Mouse (Mus musculus): ENCODE data around the gene Foxc2.

Foxc2 gene

DNA sequence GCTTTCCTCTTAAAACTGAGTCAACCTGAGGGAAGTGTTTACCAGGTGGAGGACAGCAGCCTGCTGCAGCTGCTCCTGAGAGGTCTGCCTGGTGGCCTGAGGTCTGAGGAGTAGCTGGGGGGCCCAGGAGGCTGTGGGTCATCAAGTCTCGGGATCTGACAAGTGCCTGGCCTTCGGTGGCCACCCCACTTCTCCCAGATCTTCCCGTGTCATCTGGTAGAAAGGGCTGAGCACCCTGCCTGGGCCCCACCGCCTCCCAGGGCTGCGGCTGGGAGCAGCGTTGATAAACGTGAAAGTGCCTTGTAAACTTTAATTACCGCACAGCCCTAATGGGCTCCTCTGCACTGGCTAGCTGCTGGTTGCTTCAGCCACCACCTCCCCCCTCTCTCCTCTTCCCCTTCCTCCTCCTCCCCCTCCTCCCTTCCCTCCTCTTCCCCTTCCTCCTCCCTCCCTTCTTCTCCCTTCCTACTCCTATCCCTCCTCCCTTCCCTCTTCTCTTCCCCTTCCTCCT, 32.7 kb downstream of the Foxc2 start:
- DNase-seq (ENCODE audit: low spot score) = no peak

DNA sequence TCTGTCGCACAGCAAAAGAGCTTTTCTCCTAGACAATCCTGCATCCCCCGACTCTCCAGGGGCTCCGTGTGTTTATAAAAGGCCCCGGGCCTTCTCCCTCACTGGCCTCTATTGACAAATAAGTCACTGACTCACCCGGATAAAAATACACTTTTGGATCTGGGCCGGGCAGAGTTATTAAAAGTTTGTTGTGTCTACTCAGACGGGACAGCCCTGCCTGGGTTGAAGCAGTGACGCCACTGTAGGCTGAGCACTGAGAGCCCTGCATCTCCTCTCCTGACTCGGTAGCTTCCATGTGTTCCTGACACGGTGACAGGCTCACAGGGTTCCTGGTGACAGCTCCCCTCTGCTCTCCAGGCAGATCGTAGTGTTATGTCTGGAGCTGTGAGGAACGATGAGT, 36.4 kb downstream of the Foxc2 start:
- DNase-seq (ENCODE audit: low spot score) = no peak

DNA sequence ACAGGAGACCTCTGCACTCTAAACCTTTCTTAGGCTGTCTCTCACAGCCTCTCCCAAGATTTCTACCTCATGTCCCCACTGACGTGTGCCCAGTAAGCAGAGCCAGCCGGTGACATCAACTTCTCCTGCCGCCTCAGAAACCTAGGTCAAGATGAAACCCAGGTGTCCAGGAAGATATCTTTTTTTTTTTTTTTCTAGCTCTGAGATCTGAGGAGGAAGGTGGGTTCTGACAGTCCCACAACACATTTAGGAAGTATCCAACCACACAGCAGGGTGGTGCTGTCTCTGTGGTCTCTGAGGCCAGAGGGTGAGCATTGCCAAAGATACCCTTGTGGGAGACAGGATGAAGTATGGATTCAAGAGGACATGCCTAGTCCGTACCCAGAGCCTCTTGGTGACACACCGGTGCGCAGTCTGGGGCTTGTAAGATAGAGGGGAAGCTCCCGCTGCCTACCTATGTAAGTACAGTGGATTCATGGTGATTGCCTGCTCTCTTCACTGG, 41.1 kb downstream of the Foxc2 start:
- no peak for DNase-seq (ENCODE audit: low spot score)

DNA sequence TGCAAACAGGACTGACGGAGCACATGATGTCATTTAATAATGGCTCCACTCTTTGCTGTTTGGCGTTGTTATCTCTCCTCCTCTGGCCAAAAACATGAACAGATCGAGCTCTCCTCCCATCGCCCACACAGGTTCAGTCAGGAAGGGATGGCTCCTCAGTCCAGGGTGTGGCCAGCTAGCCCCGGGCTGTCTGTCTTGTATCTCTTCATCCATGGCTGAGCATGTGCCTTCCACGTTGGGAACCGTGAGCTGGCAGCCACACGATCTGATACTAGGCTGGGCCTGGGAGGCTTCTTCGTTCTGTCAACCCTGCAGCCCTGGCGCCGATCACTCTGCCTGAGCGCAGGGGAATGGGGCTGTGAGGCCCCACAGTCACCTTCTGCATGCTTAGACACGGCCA, 42.8 kb downstream of the Foxc2 start:
- DNase-seq (ENCODE audit: low spot score) = no peak

DNA sequence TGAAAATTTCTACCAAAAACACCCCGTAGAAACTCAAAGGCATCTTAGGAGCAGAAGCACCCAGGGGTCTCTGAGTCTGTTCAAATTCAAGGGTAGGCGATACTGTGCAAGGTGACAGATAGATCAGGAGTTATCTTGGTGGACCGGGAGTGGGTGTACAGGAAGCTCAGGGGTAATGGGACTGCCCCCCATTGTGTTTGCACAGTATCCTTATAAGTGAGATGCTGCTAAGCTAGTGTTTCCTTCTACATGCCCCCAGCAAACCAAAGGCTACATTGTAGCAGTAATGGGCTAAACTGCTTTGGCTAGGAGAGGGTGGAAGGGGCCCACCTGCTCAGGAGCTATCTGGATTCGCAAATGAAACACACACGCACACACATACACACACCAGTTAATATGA, 45.5 kb downstream of the Foxc2 start:
- DNase-seq (ENCODE audit: low spot score) = no peak

DNA sequence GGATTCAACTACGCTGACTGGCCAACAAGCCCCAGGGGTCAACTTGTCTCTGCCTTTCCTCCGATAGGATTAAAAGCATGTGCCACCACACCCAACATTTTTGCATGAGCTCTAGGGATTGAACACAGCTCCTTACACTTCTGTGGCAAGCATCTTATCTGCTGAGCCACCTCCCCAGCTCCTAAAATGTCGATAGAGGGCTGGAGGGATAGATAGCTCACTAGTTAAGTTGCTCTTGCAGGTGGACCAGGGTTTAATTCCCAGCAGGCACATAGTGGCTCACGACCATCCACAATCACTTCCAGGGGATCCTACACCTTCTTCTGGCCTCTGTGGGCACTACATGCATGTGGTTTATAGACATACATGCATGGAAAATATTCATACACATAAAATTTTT, 46.4 kb downstream of the Foxc2 start:
- DNase-seq (ENCODE audit: low spot score) = no peak

DNA sequence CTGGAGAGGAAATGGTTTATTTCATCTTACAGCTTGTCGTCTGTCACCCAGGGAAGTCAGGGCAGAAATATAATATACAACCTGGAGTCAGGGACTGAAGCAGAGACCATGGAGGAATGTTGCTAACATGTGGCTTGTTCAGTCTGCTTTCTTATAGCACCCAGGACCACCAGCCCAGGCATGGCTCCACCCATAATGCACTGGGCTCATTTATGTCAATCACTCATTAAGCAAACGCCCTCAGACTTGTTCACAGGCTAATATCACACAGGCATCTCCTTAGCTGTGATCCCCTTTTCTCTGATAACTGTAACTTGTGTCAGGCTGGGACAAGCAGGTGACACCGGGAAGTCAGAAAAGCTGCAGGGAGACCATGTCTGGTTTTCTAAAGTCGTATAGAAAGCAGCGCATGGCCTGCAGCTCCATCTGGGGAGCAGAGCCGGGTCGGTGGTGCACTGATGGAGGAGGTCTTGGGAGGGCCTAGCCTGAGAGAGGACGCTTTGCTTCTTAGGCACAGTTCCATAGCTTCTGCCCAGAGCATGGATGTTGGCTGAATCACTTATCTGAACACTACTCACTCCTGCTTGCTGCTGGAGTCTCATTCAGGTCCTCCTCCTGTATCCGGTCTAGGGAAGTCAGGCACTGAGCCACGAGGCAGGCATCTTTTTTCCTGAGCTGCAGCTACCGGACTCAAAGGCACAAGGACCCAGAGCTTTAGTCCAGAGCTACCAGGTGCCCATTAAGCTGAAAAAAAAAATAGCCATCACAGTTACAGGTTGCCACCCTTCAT, 47.1 kb downstream of the Foxc2 start:
- DNase-seq (ENCODE audit: low spot score) = no peak

DNA sequence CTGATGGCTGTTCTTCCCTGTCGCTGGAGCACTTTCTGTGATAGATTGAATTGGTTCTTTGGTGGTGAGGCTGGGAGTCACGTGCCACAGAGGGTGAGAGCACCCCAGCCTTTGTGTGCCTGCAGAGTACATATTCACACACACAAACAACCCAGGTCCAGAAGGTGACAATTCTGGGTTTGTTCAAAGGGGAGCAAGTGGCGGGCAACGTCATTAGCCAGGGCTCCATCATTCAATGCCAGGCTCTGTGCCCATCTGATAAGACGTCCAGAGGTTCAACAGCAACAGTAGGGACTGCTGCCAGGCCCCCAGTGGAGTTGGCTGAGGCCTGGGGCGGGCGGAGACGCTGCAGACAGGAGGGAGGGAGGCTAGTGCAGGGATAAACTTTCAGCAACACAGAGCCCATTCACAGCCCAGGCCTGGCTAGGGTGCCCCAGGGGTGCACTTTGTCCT, 48.1 kb downstream of the Foxc2 start:
- no peak for DNase-seq (ENCODE audit: low spot score)

DNA sequence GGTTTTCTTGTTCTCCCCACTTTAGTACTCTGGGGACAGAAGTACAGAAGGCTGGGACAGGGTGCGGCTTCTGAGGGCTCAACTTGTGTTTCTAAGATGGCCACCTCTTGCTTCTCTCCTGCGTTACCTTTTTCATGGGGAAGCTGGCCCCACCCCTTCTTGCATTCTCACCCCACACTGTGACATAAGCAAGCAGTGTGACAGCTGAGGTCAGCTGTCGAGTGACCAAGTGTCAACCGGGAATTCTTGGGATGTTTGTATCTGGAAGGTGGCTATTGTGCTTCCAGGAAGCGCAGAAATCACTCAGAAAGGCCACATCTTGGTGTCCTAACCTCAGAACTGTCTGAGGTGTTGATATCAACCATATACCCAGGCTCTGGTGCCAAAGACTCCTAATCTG, 52.1 kb downstream of the Foxc2 start:
- no peak for DNase-seq (ENCODE audit: low spot score)
